Mouse (Mus musculus) B cell, adult 2 months (primary cell): ENCODE measurements around the gene Evi5.
A peak's percentile ranks its signal among the peaks of the same experiment; 100 is the strongest.

Experiments
- DNase-seq, 2 experiments: peaks; one replicate each; pipeline ENCODE4 v3.0.0; 2022

Evi5 gene

DNA sequence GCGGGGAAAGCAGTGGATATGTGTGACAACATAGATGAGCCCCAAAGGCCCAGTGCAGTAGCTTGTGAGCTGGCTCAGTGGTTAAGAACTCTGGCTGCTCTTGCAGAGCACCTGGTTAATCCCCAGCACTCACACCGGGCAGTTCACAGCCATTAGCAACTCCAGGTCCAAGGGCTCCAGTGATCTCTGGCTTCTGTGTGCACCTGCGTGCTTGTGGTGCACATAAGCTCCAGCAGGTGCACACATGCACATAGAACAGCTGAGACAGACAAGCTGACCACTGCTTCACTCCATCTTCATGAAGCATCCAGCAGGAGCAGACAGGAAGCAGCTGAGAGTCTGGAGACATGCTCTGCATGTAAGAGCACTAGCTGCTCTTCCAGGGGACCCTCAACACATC is 136.6 kb downstream of the Evi5 start:
- DNase-seq: no peak

DNA sequence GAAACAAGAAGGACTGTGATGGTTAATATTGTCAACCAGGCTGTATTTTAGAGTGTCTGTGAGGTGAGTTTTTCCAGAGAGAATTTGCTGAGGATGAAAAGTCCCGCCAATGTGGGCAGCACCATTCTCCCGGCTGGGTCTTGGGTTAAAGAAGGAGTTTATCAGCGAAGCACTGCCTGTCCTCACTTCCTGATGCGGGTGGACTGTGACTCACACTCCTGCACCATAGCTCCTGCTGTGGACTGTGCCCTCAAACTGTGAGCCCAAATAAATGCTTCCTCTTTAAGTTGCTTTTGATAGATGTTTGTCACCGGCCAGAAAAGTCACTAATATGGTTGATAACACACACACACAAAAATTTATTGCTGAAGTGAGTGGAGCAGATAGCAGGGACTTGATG is 138.7 kb downstream of the Evi5 start:
- DNase-seq: no peak

GRCm38 (mm10) chr5:107731844-107732243 is 143.1 kb downstream of the Evi5 start:
- no peak for DNase-seq

- DNase-seq: no peak
These were observed 143.5 kb downstream of the Evi5 start for GRCm38 (mm10) chr5:107731408-107731807.

DNA sequence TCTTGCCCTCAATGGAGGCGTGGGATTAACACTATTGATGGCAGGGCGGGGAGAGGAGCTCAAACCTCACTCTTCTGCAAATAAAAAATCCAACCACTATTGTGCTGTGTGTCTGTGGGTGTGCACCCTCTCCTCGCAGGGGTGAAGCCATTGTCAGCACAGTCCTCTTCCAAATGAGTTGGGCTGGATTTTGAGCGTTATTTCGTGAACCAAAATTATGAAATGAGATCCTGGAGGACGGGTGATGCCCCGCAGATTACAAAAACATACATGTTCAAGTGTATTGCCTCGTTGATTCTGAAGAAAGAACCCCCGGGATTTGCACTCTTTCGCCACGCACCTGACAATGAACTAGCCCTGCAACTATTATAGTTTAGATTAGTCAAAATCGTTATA is 147.9 kb downstream of the Evi5 start:
- no peak for DNase-seq

DNA sequence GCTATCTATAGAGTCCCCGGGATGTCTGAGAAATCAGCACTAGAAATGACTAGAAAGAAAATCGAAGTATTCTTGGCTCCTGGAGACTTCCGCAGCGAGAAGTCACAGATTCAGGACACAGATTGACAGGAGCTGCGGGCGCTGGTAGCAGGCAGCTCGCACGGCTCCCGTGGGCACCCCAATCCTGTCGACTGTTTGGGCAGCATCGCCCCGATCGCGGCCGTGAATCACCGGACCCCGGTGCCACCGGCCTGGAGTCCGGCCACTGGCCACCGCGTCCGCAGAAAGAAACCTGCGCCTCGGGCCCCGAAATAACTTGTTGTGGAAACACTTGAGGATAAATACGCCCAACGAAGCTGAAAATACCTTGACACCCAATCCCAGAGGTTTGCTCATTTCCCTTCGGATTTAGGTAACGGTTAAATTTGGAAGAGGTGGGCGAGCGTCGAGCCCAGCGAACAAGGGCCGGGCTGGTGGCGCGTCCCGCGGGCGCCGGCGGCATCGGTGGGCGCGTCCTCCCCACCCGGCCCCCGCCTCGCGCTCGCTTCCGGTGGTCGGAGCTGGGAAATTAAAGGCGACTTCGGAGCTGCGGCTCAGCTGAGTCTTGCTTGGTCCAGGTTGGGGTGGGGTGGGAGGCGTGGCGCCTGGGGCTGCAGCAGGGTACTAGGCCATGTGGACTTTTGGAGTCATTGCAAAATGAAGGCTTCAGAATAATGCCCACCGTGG is 148.5 kb downstream of the Evi5 start:
- peak; percentile 49 to 51 for DNase-seq

GRCm38 (mm10) chr5:107725435-107726261 is 149.3 kb downstream of the Evi5 start, which contains the start of gene Gfi1:
Gene Gfi1 (minus strand): TSS chr5:107726036.
- DNase-seq: peak; percentile 84 to 85

- DNase-seq: peak; percentile 61 to 71
These were observed 150.1 kb downstream of the Evi5 start for GRCm38 (mm10) chr5:107724661-107725434.

DNA sequence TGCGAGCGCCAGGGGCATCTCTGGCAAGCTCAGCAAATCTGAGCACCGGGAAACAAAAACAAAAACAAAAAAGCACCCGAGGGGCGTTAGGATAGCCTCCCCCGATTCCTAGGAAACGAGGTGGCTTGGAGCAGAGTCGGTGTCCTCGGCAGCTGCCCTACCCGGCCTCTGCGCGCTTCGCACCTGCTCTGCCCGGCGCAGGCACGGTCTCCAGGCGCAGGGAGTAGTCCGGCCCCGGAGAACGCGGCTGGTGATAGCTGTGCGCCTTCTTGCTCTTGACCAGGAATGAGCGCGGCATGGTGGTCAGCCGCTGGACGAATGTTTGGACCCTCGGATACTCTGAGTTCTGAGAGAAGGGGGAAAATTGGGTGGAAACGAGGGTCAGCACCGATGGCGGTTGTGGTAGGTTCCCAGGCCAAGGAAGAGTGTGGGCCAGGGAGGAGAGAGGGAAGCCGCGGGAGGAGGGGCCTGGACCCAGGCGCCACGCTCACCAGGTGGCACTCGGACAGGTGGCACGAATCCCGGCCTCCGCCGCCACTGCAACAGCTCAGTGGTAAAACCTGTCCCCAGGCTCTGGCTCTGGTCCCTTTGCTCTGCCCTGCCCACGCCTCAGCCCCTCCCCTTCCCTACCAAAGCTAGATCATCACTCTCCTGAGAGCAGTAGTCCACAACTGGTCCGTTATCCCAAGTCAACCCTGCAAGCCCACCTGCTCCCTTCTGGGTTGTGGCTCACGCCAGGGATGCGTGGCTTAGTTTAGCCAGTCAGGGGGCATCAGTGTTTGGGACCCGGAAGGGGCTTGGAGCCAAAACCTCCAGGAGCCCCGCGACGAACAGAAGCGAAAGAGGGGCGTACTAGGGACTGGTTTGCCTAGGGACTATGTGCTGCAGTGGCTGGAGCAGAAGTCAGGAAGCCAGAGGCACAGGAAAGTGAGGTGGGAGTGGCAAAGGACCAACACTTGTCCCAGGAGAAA is 151.1 kb downstream of the Evi5 start:
- DNase-seq: peak; percentile 66 to 68

- DNase-seq: peak; percentile 40 to 56
These were observed 152.0 kb downstream of the Evi5 start for GRCm38 (mm10) chr5:107722661-107723532.

- DNase-seq: no peak
These were observed 153.3 kb downstream of the Evi5 start for GRCm38 (mm10) chr5:107721638-107722011.

- DNase-seq: no peak
These were observed 153.8 kb downstream of the Evi5 start for GRCm38 (mm10) chr5:107720991-107721637.

DNA sequence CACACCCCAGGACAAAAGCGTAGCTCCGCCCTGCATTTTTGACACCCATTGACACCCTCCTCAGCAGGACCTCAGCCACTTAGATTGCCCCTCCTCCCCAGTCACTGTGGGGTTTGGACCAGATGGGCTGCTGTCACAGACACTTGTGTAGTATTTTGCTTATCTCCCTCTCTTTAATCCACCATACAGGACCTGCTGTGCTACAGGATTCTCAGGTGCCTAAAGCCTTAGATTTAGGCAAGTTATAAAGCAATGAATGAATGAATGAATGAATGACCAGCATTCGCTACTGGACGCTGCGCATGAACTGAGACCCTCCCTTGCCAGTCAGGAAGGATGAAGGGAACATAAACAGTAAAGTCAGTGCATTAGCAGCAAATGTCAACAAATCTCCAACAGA is 154.4 kb downstream of the Evi5 start:
- DNase-seq: no peak

GRCm38 (mm10) chr5:107719786-107720185 is 155.1 kb downstream of the Evi5 start:
- DNase-seq: no peak

DNA sequence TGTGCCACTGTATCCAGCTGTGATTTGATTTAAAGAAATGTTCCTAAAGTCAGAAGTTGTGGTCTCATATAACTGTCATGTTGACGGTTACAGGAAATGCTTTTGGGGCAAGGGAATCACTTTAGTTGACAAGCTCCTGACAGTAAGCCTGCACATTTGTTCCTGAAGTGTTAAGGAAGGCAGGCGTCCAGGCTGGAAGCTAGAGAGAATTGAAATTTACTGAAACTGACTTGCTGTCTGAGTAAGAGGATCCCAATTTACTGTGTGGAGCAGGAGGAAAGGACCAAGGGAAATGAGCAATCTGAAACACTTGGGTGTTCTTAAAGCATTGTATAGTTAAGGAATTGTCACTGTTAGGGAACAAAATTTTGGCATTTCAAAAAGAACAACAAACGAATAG is 155.7 kb downstream of the Evi5 start:
- no peak for DNase-seq

DNA sequence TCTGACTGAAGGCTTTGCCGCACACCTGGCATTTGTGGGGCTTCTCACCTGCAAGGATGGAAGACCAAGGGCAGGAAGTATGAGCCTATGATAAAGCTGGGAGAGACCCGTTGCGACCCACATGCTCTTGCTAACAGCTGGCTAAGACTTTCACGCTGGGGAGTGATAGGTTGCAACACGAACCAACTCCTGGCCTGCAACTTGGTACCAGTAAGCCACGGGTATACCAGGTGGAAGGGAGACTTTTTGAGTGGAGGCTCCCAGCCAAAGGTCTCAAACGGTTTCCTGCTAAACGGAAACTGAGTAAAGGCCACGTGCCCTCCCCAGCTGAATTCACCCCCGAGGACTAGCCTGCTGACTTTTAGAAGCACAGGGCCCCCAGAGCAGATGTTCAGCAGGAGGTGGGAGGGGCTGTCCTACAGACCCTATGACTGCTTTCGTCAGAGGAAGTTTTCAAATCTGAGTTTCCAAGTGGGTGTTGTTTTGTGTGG is 157.0 kb downstream of the Evi5 start:
- DNase-seq: peak; percentile 81 to 85

DNA sequence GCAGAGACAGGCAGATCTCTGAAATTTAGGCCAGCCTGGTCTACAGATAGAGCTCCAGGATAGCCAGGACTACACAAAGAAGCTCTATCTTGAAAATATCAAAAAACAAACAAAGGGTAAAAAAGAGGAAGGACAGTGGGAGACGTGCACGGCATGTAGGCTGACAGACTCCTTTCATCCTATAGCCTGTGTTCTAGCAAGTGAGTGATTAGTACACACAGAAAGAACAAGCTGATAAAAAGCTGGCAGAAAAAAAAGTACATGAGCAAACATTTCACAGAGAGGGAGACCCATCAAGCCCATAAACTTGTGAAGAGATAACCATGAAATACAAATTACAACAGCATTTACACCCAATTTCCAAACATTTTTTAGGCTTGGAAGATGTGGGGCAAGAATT is 163.2 kb downstream of the Evi5 start:
- no peak for DNase-seq

GRCm38 (mm10) chr5:107708124-107708797 is 166.6 kb downstream of the Evi5 start:
- DNase-seq: peak; percentile 51 to 58

DNA sequence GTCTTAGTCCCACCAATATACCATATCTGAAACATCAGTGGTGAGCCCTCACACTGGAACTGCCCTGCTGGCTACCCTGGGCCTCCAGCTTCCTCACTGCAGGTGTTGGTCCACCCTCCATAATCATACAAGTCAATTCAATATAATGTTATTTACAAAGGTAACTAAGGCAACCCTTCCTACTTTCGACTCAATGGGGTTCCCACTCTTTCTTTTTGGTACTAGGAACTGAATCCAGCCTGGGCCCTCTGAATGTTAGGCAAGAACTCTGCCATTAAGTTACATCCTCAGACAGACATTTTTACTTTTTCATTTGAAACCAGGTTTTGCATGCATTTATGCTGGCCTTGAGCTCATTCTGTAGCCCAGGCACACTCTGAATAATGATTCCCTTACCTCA is 168.6 kb downstream of the Evi5 start:
- DNase-seq: no peak

DNA sequence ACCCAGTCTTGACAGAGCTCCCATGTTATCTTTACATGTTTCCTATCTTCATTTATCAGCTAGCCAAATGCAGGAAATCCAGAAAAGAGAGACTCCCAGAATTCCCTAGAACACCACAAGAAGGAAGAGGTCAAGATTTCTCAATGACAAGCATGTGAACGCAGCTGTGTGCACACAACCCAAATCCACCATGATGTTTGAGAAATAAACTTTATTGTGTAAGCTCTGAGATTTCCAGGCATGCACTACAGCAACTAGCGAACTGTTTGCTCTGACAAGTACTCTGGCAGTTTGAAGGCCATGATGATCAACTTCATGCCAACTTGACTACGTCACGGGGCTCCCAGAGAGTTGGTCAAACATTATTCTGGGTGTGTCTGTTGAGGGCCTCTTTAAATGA is 169.2 kb downstream of the Evi5 start:
- DNase-seq: no peak
